Mouse (Mus musculus): ENCODE results near the gene Dennd5a.

The Dennd5a gene

GRCm38 (mm10) chr7:109962596-109962995 lies 2.3 kb upstream of the Dennd5a start:
- no peak for DNase-seq

- no peak for DNase-seq
Observed at GRCm38 (mm10) chr7:109961570-109961969, 1.3 kb upstream of the Dennd5a start.

DNA sequence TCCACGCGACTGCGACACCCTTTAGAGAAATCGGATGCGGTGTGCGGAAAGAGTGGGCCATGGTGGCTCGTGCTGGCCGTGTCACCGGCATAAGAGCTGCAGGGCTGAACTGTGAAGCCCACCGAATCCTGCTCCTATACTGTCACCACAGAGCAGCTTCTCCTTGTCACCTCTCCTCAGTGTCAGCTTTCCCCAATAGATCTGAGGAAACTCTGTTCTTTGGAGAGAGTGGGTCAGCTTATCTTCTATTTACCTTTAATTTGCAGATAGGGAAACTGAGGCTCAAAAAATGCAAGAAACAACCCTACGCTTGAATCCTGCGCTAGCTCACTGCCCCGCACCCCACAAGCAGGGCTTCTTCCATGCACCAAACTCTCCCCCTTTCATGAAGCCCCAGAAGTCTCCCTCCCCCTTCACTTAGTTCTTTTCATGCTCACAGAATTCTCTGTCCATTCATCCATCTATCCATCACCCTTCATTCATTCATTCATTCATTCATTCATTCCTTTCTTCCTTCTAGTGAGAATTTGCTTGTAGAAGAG lies 414 bp upstream of the Dennd5a start:
- DNase-seq: no peak

GRCm38 (mm10) chr7:109958843-109959715 lies 1.2 kb downstream of the Dennd5a start:
- peak; percentile 26 for DNase-seq

- DNase-seq: peak; percentile 22
Observed at GRCm38 (mm10) chr7:109957996-109958789, 2.1 kb downstream of the Dennd5a start.

- DNase-seq: peak; percentile 79
Observed at GRCm38 (mm10) chr7:109954622-109955401, 5.5 kb downstream of the Dennd5a start.

DNA sequence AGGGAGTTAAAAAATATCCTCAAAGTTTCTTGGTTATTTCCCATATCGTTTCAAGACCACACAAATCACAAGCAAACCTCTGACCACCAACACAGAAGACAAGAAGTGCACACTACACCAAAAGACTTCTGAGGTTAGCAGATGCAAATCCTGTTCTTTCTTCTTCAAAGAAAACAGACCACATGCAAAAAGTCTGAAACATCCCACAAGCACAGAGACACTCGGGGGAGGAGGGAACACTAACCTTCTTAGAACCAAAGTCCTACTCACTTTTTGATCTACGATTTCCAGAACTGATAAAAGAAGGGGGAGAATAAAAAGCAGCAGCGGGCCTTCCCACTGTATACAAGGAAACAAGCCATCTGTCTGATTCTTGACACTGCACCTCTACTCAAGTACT lies 9.0 kb downstream of the Dennd5a start:
- no peak for DNase-seq

GRCm38 (mm10) chr7:109944421-109945034 lies 15.7 kb downstream of the Dennd5a start:
- peak; percentile 41 for DNase-seq

GRCm38 (mm10) chr7:109929628-109930027 lies 30.6 kb downstream of the Dennd5a start:
- no peak for DNase-seq

DNA sequence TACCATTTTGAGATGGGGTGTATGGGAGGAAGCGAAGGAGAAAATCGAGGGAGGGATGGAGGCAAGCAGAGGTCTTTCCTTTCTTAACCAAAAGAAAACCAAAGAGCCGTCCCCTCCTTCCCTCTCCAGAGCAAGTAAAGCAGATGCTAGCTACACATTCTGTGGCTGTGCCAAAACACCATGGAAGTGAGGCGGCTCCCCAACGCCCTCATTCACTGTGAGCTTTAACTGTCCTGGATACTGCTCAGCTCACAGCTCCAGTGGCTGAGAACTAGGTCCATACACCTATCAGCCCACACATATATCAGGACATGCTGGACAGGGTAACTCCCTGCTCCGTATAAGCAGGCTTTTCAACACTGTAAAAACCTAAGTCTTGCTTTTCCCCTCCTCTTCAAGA lies 31.9 kb downstream of the Dennd5a start:
- DNase-seq: no peak

DNA sequence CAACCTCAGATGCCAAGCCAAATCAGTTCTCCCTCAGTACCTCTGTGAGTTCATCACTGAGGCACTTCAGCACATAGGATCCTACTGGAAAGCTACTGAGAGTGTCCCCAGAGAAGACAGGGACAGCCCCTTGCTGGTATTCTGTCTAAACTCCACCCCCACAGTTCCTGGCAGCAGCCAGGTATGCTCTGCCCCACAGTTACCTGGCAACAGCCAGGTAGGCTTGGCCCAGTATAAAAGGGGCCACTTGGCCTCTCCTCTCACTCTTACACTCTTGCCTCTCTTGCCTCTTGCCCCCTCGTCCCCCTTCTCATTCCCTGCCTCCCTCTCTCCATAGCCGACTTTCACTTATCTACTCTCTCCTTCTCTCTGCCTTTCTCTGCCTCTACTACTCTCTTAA lies 35.3 kb downstream of the Dennd5a start:
- no peak for DNase-seq

DNA sequence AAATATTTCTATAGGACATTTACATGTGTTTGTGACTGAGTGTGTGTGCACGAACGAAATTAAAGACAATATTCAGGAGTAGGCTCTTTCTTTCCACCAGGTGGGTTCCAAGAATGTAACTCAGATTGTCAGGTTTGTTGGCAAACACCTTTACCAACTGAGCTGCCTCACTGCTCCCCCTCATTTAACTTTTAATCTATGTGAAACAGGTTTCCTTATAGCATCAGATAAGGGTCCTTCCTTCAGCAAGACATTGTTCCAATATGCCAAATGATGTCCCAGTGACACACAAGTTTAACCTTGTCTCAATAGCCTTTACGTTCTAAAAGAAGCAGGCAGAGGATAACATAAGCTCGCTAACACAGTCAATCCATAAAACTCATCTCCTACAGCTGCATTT lies 37.4 kb downstream of the Dennd5a start:
- no peak for DNase-seq

GRCm38 (mm10) chr7:109906165-109906564 lies 54.1 kb downstream of the Dennd5a start:
- DNase-seq: no peak

DNA sequence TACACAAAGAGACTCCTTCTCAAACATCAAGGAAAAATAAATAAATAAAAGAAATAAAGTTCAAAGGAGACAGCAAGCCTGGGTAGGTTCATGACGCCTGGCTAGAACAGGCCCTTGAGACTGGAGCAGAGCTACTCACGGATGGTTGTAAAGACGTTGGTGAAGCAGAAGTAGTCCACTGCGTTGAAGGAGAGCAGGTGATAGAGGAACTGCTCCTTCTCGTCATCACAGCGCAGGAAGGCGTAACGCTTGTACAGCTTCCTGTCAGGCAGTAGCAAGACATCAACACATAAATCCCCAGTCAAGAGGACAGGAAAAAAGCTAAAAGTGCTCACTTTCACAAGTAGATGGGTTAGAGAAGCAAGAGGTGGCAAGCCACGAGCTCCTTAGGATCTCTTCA lies 59.3 kb downstream of the Dennd5a start:
- DNase-seq: no peak

DNA sequence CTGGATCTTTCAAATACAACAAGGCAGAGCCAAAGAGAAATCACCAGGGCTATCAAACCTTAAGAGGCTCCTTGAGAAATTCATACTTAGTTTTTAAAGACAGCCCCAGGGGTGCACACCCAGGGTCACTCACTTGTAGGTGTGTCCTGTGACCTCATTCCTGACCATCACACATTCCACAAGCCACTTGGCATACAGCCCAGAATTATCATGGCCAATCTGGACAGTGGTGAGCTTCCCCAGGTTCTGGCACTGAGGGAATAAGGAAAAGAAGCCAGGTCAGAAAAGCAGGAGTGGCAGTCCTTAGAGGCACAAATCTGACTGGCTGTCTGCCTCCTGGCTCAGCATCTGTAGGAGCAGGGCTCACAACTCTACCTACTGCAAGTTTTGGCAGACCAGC lies 61.4 kb downstream of the Dennd5a start:
- DNase-seq: peak; percentile 62

GRCm38 (mm10) chr7:109892530-109892929 lies 67.7 kb downstream of the Dennd5a start:
- DNase-seq: peak; percentile 60

GRCm38 (mm10) chr7:109891786-109892185 lies 68.5 kb downstream of the Dennd5a start:
- no peak for DNase-seq

- DNase-seq: no peak
Observed at GRCm38 (mm10) chr7:109890256-109890655, 70.0 kb downstream of the Dennd5a start.

DNA sequence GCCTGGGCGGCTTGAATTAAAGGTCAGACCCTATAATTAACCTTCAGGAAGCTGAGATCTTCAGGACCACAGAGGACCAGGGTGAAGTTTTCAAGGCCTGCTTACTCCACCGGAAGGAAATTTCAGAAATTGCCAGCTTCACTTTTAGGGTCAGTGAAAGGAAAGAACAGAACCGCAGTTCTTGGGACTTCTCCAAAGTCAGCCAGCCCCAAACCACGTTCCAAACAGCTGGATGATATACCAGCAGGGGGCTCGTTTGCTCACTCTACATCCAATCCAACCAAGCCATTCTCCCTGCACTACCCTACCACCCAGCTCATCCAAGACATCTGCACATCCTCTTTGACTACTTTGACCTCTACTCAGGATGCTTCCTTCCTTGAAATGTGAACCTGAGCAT lies 71.0 kb downstream of the Dennd5a start:
- DNase-seq: peak; percentile 17

DNA sequence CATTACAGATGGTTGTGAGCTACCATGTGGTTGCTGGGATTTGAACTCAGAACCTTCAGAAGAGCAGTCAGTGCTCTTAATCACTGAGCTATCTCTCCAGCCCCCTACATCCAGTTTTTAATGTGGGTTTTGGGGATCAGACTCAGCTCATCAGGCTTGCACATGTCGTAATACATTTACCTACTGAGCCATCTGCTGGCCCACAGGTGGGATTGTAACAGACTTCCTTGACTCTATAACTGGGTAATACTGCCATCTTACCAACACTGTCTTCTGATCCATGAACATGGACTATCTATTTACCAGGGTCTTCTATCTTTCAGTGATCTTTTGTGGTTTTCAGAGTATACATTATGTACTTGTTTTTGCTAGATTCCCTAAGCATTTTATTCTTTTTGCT lies 74.0 kb downstream of the Dennd5a start:
- DNase-seq: no peak

- DNase-seq: no peak
Observed at GRCm38 (mm10) chr7:109882574-109882973, 77.7 kb downstream of the Dennd5a start.

DNA sequence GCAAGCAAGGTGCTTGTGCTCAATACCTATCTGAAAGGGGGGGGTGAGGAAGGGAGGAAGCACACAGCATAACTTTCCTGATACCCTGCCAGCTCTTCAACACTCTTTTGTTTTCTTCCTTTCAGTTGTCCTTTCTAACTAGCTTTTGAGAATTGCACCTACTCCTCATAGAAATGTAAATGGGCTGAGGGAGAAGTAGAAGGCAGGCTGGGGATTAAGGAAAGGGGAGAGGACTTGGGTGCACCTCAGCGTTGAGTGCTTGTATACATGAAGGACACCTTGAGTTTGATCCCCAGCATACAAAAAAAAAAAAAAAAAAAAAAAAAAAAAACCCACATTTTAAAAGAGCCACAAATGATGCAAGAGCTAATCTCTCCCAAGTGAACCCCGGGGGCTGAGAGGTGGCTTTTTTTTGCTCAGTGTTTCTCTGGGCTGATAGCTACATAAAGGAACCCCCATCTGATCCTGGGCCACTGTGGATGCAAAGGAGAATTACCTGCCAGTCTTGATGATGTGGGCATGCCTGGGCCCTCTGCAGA lies 78.6 kb downstream of the Dennd5a start:
- DNase-seq: no peak

Measured in kidney, adult 9 months (tissue).